Mouse (Mus musculus): ENCODE data around the gene Gm597. TPM values are rescaled to one million over a fixed set of nuclear protein-coding genes. Genes with fewer than 3 reads are reported as not detected.

Gm597 gene
- not detected for total RNA-seq (2021)

DNA sequence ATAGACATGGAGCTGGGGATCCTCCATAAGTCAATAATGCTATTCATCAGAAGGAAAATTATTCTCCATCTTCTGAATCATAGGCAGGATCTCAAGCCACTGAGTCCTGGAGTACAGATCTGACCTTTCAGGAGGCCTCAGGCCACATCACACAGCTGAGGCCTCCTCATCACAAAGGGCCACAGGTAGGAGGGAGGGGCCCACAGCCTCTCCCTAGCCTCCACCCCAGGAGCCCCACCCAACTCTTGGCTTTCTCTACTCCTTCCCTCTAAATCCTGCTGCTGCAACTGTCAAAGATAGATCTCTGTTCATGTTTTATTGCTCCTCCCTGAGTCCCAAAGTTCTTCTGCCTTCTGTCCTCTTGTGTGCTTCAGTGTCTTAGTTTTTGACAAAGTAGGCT is at the start of gene Gm597:
Gm597 (minus strand) TSS at position 101 of the 400 bp plus-strand sequence.
- intact Hi-C loops (cut with DNase I), result no loop called here

DNA sequence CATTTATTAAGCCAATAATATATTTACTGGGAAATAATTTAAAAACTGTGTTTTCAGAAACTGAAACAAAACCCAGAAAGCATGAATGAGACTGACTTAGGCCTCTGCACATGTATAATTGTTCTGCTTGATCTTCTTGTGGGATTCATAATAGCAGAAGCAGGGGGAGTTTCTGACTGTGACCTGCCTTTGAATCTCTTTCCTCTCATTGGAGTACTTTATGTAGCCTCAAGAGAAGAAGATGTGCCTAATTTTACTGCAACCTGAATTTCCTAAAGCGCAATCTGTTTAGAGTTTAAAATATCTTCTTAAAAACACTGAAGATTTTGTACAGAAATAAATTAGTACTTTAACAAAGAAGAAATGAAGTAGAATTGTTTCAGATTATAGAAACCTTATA is 27.6 kb upstream of the Gm597 start:
- intact Hi-C loops (cut with DNase I), result no loop called here
- no peak for DNase-seq

More for the DNA sequence above, at the start of gene Gm597:
- DNase-seq, result no peak

DNA sequence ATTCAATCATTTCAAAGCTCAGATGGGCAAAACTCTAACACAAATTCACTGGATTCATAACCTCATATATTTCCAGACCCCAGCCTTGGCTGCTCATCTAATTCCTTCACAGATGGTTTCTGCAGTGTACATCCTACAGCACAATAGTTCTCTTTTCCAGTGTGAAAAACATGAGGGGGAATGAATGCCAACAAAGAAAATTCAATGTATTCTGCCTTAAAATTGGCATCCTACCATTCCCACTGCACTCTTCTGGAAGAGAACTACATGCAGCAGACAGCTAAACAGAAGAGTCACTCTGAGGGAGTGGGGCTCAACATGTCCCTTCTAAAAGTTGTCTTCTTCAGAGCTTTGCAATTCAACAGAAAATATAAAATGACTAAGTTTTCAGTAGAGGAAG is 26.6 kb upstream of the Gm597 start:
- intact Hi-C loops (cut with DNase I), result no loop called here
- DNase-seq, result no peak

DNA sequence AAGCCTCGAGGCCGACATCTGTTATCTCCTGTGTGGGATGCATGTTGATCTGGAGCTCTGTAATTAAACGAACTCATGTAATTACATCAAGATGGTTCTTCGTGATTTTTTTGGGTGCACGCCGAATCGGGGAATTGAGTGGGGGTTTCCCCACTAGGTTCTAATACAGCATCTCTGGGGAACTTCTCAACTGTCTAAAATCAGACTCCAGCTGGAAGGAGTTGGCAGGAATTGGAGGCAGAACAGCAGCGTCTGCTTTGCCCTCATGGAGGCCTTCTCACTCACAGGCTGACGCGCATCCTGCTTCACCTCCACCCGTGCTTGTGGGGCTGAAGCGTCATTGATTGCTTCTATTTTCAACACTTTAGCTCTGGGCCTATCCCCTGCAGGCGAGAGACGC is 20.8 kb upstream of the Gm597 start:
- intact Hi-C loops (cut with DNase I), result no loop called here
- no peak for DNase-seq

All from left cerebral cortex, postnatal 4 days (tissue).